ENCODE assay signal across 22 mouse cellular contexts in the genomic region with DNA sequence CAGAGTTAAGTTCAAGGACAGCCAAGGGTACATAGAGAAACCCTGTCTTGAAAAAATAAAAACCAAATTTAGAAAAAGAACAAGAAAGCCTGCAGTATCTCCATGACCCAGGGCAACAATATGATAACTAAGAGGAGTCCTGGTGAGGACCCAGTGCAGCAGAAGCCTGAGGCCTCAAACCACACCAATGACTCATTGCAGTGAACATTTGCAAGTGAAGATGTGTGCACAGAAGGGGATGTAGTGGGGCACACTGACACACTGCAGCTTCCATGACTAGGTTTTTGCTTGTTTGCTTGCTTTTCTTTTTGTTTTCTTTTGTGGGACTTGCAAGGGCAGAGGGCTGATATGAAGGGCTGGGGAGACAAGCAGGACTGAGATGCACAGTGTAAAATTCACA.
"Had no signal": no experiment of that assay in that cellular context is flagged by ENCODE, and none has a peak within 500 bp of the region (broad histone marks: within the 10 kb centered on the region; RNA-seq: fewer than 3 reads in every experiment).

No protein-coding gene starts in this region.

- H3K27ac ChIP-seq: liver, embryonic 13.5 days; liver, embryonic 15.5 days; lung, embryonic 15.5 days; macrophage; midbrain, embryonic 13.5 days; neural tube, embryonic 13.5 days; neural tube, embryonic 15.5 days; stomach, embryonic 15.5 days had no signal

- H3K27me3 ChIP-seq: liver, embryonic 13.5 days; liver, embryonic 15.5 days; lung, embryonic 15.5 days; megakaryocyte, embryonic 14.5 days; stomach, embryonic 15.5 days had no signal

- H3K4me3 ChIP-seq: liver, embryonic 13.5 days; liver, embryonic 15.5 days; lung, embryonic 15.5 days; megakaryocyte, embryonic 14.5 days; midbrain, embryonic 13.5 days; neural tube, embryonic 13.5 days; neural tube, embryonic 15.5 days; stomach, embryonic 15.5 days had no signal

- H3K9ac ChIP-seq: liver, embryonic 13.5 days; liver, embryonic 15.5 days; liver, postnatal 0 days; lung, embryonic 15.5 days; midbrain, embryonic 13.5 days; neural tube, embryonic 13.5 days; neural tube, embryonic 15.5 days; stomach, embryonic 15.5 days had no signal

- H3K9me3 ChIP-seq: liver, embryonic 13.5 days; liver, embryonic 15.5 days; lung, embryonic 15.5 days; megakaryocyte, embryonic 14.5 days; midbrain, embryonic 13.5 days; neural tube, embryonic 13.5 days; neural tube, embryonic 15.5 days; stomach, embryonic 15.5 days had no signal

- ATAC-seq: liver, postnatal 0 days; lung, postnatal 0 days; midbrain, embryonic 13.5 days; midbrain, embryonic 16.5 days had no signal

- DNase-seq: liver, embryonic 13.5 days; liver, postnatal 0 days; lung, adult 2 months; lung, postnatal 14 days; lung, postnatal 36 days; retina, postnatal 1 day; right cerebral cortex, adult 18-20 months; right cerebral cortex, postnatal 14 days; thymus, adult 18-20 months; thymus, postnatal 14 days; thymus, postnatal 36 days had no signal

- H3K4me2 ChIP-seq: liver, embryonic 13.5 days; liver, embryonic 15.5 days; lung, embryonic 15.5 days; midbrain, embryonic 11.5 days; midbrain, embryonic 13.5 days; neural tube, embryonic 13.5 days; neural tube, embryonic 15.5 days; stomach, embryonic 15.5 days had no signal

- H3K36me3 ChIP-seq: liver, embryonic 13.5 days; lung, embryonic 15.5 days; midbrain, embryonic 13.5 days; neural tube, embryonic 13.5 days; neural tube, embryonic 15.5 days; stomach, embryonic 15.5 days had no signal

- H3K4me1 ChIP-seq: liver, embryonic 15.5 days; lung, embryonic 15.5 days; midbrain, embryonic 13.5 days; neural tube, embryonic 13.5 days; neural tube, embryonic 15.5 days; stomach, embryonic 15.5 days had no signal
